Mouse (Mus musculus) limb, embryonic 14.5 days (tissue): Measurements from ENCODE around the gene Mad2l1. TPM values are rescaled to one million over a fixed set of nuclear protein-coding genes. Genes with fewer than 3 reads are reported as not detected.

Source experiments
- ATAC-seq: fragments of 200-750 bp; cut with Nextera tagmentation; 2 replicates; pipeline ENCODE4 v1.8.0; 2017; ENCODE audit warnings: low read depth, moderate number of reproducible peaks, moderate TSS enrichment; ENCODE audit not compliant: low FRiP score
- DNase-seq: peaks from one replicate; pipeline ENCODE4 v3.0.0-alpha.2; 2015; ENCODE audit warnings: low spot score
- H3K27ac ChIP-seq: fragments of 300-500 bp; sonication (generic); replicated peaks from 2 replicates; pipeline ENCODE4 v1.5.1; 2014; ENCODE audit warnings: low read depth, mild to moderate bottlenecking, low read length, moderate library complexity, mixed read lengths
- H3K27me3 ChIP-seq: fragments of 300-500 bp; sonication (generic); 2 replicates; pipeline ENCODE4 v1.6.1; 2014; ENCODE audit warnings: low read length, mixed read lengths; ENCODE audit not compliant: control insufficient read depth, insufficient read depth
- H3K36me3 ChIP-seq: fragments of 300-500 bp; sonication (generic); 2 replicates; pipeline ENCODE4 v1.6.1; 2014; ENCODE audit warnings: mild to moderate bottlenecking, low read length, moderate library complexity, mixed read lengths; ENCODE audit not compliant: control insufficient read depth, insufficient read depth
- H3K4me1 ChIP-seq: fragments of 300-500 bp; sonication (generic); 2 replicates; pipeline ENCODE4 v1.6.1; 2014; ENCODE audit warnings: antibody characterized with exemption, low read length, mixed read lengths; ENCODE audit not compliant: control insufficient read depth, insufficient read depth
- H3K4me2 ChIP-seq: fragments of 300-500 bp; sonication (generic); replicated peaks from 2 replicates; pipeline ENCODE4 v1.6.1; 2014; ENCODE audit warnings: low read depth, mild to moderate bottlenecking, low read length, moderate library complexity; ENCODE audit not compliant: severe bottlenecking
- H3K4me3 ChIP-seq: fragments of 300-500 bp; sonication (generic); replicated peaks from 2 replicates; pipeline ENCODE4 v1.5.1; 2014; ENCODE audit warnings: low read length
- H3K9ac ChIP-seq: fragments of 300-500 bp; sonication (generic); 2 replicates; pipeline ENCODE4 v1.6.1; 2014; ENCODE audit warnings: mild to moderate bottlenecking, low read depth, low read length, moderate library complexity; ENCODE audit not compliant: severe bottlenecking
- H3K9me3 ChIP-seq: fragments of 300-500 bp; sonication (generic); 2 replicates; pipeline ENCODE4 v1.6.1; 2016; ENCODE audit warnings: low read length; ENCODE audit not compliant: control insufficient read depth
- POLR2A ChIP-seq: fragments of 200-500 bp; IDR thresholded peaks from 2 replicates; pipeline ENCODE4 v1.8.0; 2012; ENCODE audit warnings: inconsistent platforms, mild to moderate bottlenecking, moderate library complexity, borderline replicate concordance; ENCODE audit not compliant: insufficient read depth, insufficient read length; ENCODE audit errors: extremely low read depth
- whole genome bisulfite sequencing: fragments of 180-500 bp; shearing (Covaris S2); extraction: QIAGEN DNeasy Blood & Tissue Kit; methylation state at CpG from one replicate; pipeline ENCODE4 v1.1.7; 2014; 5-methylcytosine and 5-hydroxymethylcytosine counted together
- polyA plus RNA-seq, 2 experiments: library from polyadenylated mRNA; depleted of rRNA in 1 of 2; stranded (reverse) in 1 of 2; unstranded in 1 of 2; fragments of >200 nt; fragmentation: Nextera tagmentation in 1 of 2; extraction: Ambion mirVana in 1 of 2; gene quantifications; 2 replicates each; pipeline versions ENCODE4 v1.2.1 to v1.2.3; 2012 to 2014

Gene Mad2l1
- polyA plus RNA-seq (2012; rRNA removed) (52.7 and 65.6 TPM in 2 replicates), polyA plus RNA-seq (2014; fragmentation: Nextera tagmentation; extraction: Ambion mirVana) (72.3 and 72.4 TPM in 2 replicates)

- under 1% methylated on average over 57 of the region's 57 CpGs for WGBS
- TF ChIP-seq POLR2A = peak; percentile 79; the same call in 1 of the 2 replicates
- peak within 1 kb of the TSS; percentile 72 for H3K4me2 ChIP-seq
- ATAC-seq = peak; percentile 99
- H3K4me1 ChIP-seq = peaks cover 13% of the 10 kb centered on the region
- H3K36me3 ChIP-seq = peaks cover 12% of the 10 kb centered on the region
- peak; percentile 99 for DNase-seq
- H3K9me3 ChIP-seq = no peaks in the 10 kb centered on the region
- H3K9ac ChIP-seq = peak within 1 kb of the TSS; percentile 73
- H3K27ac ChIP-seq = peak within 1 kb of the TSS; percentile 77
- H3K4me3 ChIP-seq = peak within 1 kb of the TSS; percentile 74
- H3K27me3 ChIP-seq = no peaks in the 10 kb centered on the region
Measured at GRCm38 (mm10) chr6:66535028-66535862, at the start of gene Mad2l1. Gene Mad2l1, plus strand, starts transcription at chr6:66535390.

GRCm38 (mm10) chr6:66493685-66494084 is 41.5 kb upstream of the Mad2l1 start:
- WGBS = 78% methylated on average over 3 of the region's 3 CpGs
- H3K4me2 ChIP-seq = no peak overlapping the region

DNA sequence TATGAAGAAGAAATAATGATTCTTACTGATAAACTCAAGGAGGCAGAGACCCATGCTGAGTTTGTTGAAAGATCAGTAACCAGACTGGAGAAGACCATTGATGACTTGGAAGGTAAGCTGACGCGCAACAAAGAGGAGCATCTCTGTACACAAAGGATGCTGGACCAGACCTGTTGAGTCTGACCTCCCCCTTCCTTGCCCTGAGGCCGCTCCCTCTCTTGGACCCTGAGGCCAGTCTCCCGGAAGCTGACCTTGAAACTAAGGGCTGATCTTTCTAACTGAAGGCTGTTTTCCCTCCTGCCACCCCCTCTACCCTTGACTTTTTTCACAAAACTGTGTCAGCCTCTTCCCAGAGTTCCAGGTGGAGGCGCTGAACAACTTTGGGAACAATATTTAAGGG is 18.8 kb upstream of the Mad2l1 start:
- Histone ChIP-seq H3K9me3 (no peaks in the 10 kb centered on the region), H3K36me3 (no peaks in the 10 kb centered on the region), H3K27me3 (no peaks in the 10 kb centered on the region), H3K27ac (no peak overlapping the region), H3K9ac (no peak overlapping the region), H3K4me2 (no peak overlapping the region), H3K4me3 (no peak overlapping the region), H3K4me1 (no peaks in the 10 kb centered on the region)
- no peak for DNase-seq
- ATAC-seq = no peak
- TF ChIP-seq POLR2A = no peak
- WGBS = 93% methylated on average over 5 of the region's 5 CpGs

More at GRCm38 (mm10) chr6:66493685-66494084, 41.5 kb upstream of the Mad2l1 start:
- no peak overlapping the region for H3K4me3 ChIP-seq
- H3K36me3 ChIP-seq = no peaks in the 10 kb centered on the region
- no peak for DNase-seq
- H3K27ac ChIP-seq = no peak overlapping the region
- no peak for TF ChIP-seq POLR2A
- H3K4me1 ChIP-seq = no peaks in the 10 kb centered on the region
- no peak for ATAC-seq
- H3K9ac ChIP-seq = no peak overlapping the region
- H3K9me3 ChIP-seq = no peaks in the 10 kb centered on the region
- H3K27me3 ChIP-seq = no peaks in the 10 kb centered on the region

DNA sequence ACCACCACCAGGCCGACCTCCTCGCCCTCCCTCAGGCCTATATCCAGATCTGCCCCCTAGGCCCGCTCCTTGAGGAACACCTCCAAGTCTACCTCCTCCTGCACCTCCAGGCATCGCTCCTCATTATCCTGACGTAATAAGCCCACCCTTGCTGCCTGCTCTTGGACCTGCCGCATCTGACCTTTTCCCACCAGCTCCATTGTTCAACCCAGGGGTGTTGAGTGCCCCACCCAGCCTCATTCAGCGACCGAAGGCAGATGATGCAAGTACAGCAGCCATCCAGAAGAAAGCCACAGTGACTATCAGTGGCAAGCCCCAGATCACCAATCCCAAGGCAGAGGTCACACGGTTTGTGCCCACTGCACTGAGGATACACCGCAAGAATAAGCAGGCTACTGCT is 6.8 kb upstream of the Mad2l1 start:
- Histone ChIP-seq H3K27ac (no peak overlapping the region), H3K4me2 (no peak overlapping the region), H3K4me1 (no peaks in the 10 kb centered on the region), H3K27me3 (no peaks in the 10 kb centered on the region), H3K9ac (no peak overlapping the region), H3K36me3 (no peaks in the 10 kb centered on the region), H3K4me3 (no peak overlapping the region), H3K9me3 (no peaks in the 10 kb centered on the region)
- TF ChIP-seq POLR2A = no peak
- DNase-seq = no peak
- ATAC-seq = no peak
- 97% methylated on average over 10 of the region's 10 CpGs for WGBS

DNA sequence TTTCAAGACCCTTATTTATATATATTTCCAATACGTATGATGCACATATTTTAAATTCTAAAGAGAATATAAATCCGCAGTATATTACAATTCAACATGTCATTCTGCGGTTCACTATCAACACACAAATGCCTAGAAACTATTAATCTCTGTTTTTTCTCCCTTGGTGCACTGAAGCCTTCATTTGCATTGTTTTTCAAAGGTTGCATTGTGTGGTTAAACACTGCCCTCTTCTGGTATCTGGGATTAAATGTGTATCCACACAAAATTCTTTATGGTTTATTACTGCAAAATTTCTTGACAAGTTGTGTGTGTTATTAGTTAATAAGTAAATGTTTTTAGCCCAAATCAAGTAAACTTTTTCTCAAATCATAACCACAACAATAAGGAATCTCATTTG is 1.9 kb upstream of the Mad2l1 start:
- peaks cover 13% of the 10 kb centered on the region for H3K4me1 ChIP-seq
- no peaks in the 10 kb centered on the region for H3K27me3 ChIP-seq
- peak; percentile 63 for DNase-seq
- WGBS = 36% methylated on average over 3 of the region's 3 CpGs
- H3K9me3 ChIP-seq = no peaks in the 10 kb centered on the region
- no peak overlapping the region for H3K4me3 ChIP-seq
- no peak overlapping the region for H3K4me2 ChIP-seq
- no peak overlapping the region for H3K9ac ChIP-seq
- no peak overlapping the region for H3K27ac ChIP-seq
- no peak for ATAC-seq
- no peak for TF ChIP-seq POLR2A
- no peaks in the 10 kb centered on the region for H3K36me3 ChIP-seq
